In genomic region chr6:84783994-84784393, GRCm38 (mm10) we compare ENCODE assay signal across 17 mouse cellular contexts.
"Had no signal": no experiment of that assay in that cellular context is flagged by ENCODE, and none has a peak within 500 bp of the region (broad histone marks: within the 10 kb centered on the region; RNA-seq: fewer than 3 reads in every experiment).

No protein-coding gene starts in this region.

- H3K9me3 ChIP-seq: lung, embryonic 15.5 days; megakaryocyte, embryonic 14.5 days; midbrain, embryonic 13.5 days; midbrain, embryonic 15.5 days; neural tube, embryonic 12.5 days; stomach, embryonic 15.5 days had no signal

- H3K36me3 ChIP-seq: lung, embryonic 15.5 days; midbrain, embryonic 13.5 days; midbrain, embryonic 15.5 days; neural tube, embryonic 12.5 days; stomach, embryonic 15.5 days had no signal

- DNase-seq: liver, postnatal 0 days; lung, adult 2 months; lung, postnatal 14 days; lung, postnatal 36 days; right cerebral cortex, postnatal 14 days; thymus, adult 2 months; thymus, postnatal 25 days; thymus, postnatal 4 days had no signal

- H3K9ac ChIP-seq: liver, postnatal 0 days; lung, embryonic 15.5 days; midbrain, embryonic 13.5 days; midbrain, embryonic 15.5 days; neural tube, embryonic 12.5 days; stomach, embryonic 15.5 days had no signal

- H3K27me3 ChIP-seq: lung, embryonic 15.5 days; megakaryocyte, embryonic 14.5 days; midbrain, embryonic 13.5 days; midbrain, embryonic 15.5 days; neural tube, embryonic 12.5 days; stomach, embryonic 15.5 days had no signal

- H3K4me2 ChIP-seq: lung, embryonic 15.5 days; midbrain, embryonic 11.5 days; midbrain, embryonic 13.5 days; midbrain, embryonic 15.5 days; neural tube, embryonic 12.5 days; stomach, embryonic 15.5 days had no signal

- H3K4me3 ChIP-seq: lung, embryonic 15.5 days; megakaryocyte, embryonic 14.5 days; midbrain, embryonic 13.5 days; midbrain, embryonic 15.5 days; neural tube, embryonic 12.5 days; stomach, embryonic 15.5 days had no signal

- ATAC-seq: liver, postnatal 0 days; lung, postnatal 0 days; midbrain, embryonic 13.5 days; midbrain, embryonic 15.5 days had no signal

- H3K4me1 ChIP-seq: lung, embryonic 15.5 days; midbrain, embryonic 13.5 days; midbrain, embryonic 15.5 days; stomach, embryonic 15.5 days had no signal

- H3K27ac ChIP-seq: lung, embryonic 15.5 days; macrophage; midbrain, embryonic 13.5 days; midbrain, embryonic 15.5 days; neural tube, embryonic 12.5 days; stomach, embryonic 15.5 days had no signal
